Mouse (Mus musculus) lung, postnatal 36 days (tissue): ENCODE measurements around the gene Cdk10.
A peak's percentile ranks its signal among the peaks of the same experiment; 100 is the strongest.

Experiments used
- DNase-seq: peaks from one replicate; pipeline ENCODE4 v3.0.0; 2022; ENCODE audit warnings: mixed read lengths

Cdk10 gene

DNA sequence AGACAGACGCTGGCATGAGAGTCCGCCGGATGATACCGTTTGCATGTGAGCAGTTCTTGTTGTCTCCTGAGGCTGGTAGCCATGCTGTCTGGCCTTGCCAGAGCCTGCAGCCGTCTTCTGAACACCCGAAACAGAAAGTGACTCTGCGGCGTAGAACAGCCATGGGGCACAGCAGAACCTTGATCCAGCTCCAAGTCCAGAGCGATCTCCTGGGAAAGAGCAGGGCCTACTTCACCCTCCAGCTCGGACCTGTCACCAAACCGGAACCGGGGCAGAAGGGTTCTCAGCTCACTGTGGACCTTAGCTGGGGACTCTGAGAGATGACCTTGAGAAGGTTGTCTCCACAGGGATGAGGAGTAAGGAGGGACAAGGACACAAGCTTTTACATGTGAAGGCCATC lies 50.5 kb downstream of the Cdk10 start:
- no peak for DNase-seq

DNA sequence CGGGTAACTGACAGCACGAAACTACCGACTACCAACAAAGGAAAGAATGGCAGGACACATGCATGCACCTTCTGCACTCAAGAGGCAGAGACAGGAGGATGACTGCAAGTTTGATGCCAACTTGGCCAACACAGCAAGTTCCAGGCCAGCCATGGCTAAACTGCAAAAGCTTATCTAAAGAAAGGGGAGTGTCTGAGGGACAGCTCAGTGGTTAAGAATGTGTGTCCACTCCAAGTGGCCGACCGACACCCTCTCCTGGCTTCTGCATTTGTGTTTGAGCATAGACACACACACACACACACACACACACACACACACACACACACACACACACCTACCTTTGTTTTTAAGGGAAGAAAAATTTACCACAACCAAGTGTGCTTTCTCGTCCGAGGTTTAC lies 53.8 kb downstream of the Cdk10 start:
- no peak for DNase-seq

DNA sequence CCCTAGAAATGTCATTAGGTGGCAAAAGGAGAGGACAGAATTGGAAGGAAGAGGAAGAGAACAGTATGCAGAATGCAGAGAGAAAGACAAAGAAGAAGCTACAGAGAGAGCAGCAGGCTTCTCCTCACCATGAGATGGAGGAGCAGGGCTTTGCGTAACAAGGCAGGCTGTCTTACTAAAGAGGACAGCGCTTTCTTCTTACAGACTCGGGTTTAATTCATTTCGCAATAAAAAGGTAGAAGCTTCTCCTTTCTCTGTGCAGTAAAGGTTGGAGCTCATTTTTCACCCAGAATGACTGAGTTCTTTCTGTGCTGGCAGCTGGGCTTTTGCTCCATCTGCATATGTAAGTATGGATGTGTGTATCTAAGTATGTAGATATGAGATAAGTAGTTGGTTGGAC lies 55.2 kb downstream of the Cdk10 start:
- DNase-seq, result peak; percentile 10

DNA sequence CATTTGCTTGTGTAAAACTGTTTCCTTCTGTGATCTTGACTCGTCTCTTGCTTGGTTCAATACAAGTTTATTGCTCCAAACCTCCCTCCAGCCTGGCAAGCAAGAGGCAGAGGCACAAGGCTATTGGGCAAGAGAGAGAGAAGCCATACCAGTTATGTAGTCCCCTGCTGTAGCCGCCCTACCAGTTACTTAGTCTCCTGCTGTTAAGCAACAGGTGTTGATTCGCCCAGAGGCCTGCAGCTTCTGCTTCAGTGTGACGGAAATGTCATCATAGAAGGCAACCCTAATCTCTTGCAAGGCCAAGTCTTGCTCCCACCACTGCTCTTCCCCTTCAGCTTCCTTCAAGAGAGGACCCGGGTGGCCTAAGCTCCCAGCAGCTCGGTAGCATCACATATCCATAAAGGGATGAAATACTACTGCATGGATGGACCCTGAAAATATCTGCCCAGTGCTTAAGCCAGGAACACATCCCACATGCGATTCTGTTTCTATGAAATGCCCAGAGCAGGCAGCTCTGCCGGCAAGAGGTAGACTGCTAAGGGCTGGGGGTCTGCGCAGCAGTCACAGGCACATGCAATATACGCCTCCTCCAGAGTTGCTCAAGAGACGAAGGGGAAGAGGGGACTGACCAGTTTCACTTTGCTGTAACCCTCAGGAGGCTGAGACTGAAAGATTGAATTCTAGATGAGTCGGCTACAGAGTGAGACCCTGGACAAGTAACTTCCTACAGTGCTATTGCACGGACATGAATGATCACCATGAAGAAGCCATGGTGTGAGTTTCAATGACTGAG lies 55.9 kb downstream of the Cdk10 start:
- DNase-seq, result peak; percentile 28
